In the genomic region with DNA sequence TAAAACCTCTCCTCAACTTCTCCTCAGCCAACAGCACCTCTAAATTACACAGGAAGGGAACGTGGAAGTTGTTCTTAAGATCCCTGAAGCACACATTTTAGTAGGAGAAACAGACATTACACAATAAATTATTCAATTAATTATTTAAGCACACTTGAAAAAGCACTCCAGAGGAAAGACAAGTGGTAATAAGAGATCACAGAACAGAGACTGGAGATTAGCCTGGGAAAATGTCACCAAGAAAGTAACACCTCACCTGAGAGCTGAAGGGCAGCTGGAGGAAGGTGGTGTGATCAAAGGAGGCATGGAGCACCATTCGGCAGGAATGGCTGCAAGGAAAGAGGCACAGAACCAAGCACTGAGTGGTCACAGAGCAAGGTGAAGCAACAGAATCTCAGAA, we compare ENCODE assay signal across 19 mouse cellular contexts.
"Had no signal": no experiment of that assay in that cellular context is flagged by ENCODE, and none has a peak within 500 bp of the region (broad histone marks: within the 10 kb centered on the region; RNA-seq: fewer than 3 reads in every experiment).

No protein-coding gene starts in this region.

- ATAC-seq: liver, embryonic 12.5 days; midbrain, embryonic 16.5 days had no signal

- H3K4me1 ChIP-seq: limb, embryonic 13.5 days; limb, embryonic 15.5 days; liver, embryonic 12.5 days; midbrain, embryonic 10.5 days; midbrain, embryonic 12.5 days; neural tube, embryonic 13.5 days; neural tube, embryonic 15.5 days had no signal

- H3K4me3 ChIP-seq: limb, embryonic 13.5 days; limb, embryonic 15.5 days; liver, embryonic 12.5 days; midbrain, embryonic 10.5 days; midbrain, embryonic 12.5 days; myocyte; neural tube, embryonic 13.5 days; neural tube, embryonic 15.5 days had no signal

- H3K9me3 ChIP-seq: limb, embryonic 13.5 days; limb, embryonic 15.5 days; liver, embryonic 12.5 days; midbrain, embryonic 10.5 days; midbrain, embryonic 12.5 days; neural tube, embryonic 13.5 days; neural tube, embryonic 15.5 days had no signal

- H3K4me2 ChIP-seq: limb, embryonic 13.5 days; limb, embryonic 15.5 days; liver, embryonic 12.5 days; midbrain, embryonic 12.5 days; neural tube, embryonic 13.5 days; neural tube, embryonic 15.5 days had no signal

- H3K9ac ChIP-seq: limb, embryonic 13.5 days; limb, embryonic 15.5 days; liver, embryonic 12.5 days; liver, embryonic 14.5 days; midbrain, embryonic 12.5 days; neural tube, embryonic 13.5 days; neural tube, embryonic 15.5 days had no signal

- H3K36me3 ChIP-seq: limb, embryonic 13.5 days; limb, embryonic 15.5 days; liver, embryonic 12.5 days; midbrain, embryonic 10.5 days; midbrain, embryonic 12.5 days; neural tube, embryonic 13.5 days; neural tube, embryonic 15.5 days had no signal

- H3K27me3 ChIP-seq: limb, embryonic 13.5 days; limb, embryonic 15.5 days; liver, embryonic 12.5 days; midbrain, embryonic 12.5 days; neural tube, embryonic 13.5 days; neural tube, embryonic 15.5 days had no signal

- H3K27ac ChIP-seq: limb, embryonic 13.5 days; limb, embryonic 15.5 days; liver, embryonic 12.5 days; liver, embryonic 14.5 days; midbrain, embryonic 10.5 days; midbrain, embryonic 12.5 days; neural tube, embryonic 13.5 days; neural tube, embryonic 15.5 days had no signal

- DNase-seq: midbrain, embryonic 14.5 days; retina, postnatal 1 day; right cerebral cortex, adult 18-20 months; right cerebral cortex, postnatal 25 days; right cerebral cortex, postnatal 4 days; spleen, adult 18-20 months; thymus, adult 18-20 months; thymus, postnatal 14 days; thymus, postnatal 36 days had no signal
